Mouse (Mus musculus) embryonic stem cell, embryonic (primary cell): Measurements from ENCODE around the gene Ppm1h.

Experiments
- CTCF ChIA-PET, 4 experiments: fragments of 300-600 bp in 2 of 4; fragments of 350-600 bp in 2 of 4; sonication (Branson Sonifier 250); formaldehyde crosslinking; loops; one replicate each; lab custom pipeline; 2022; ENCODE audit warnings: inconsistent platforms in 2 of 4; lab: Charles Lee
- POLR2A ChIA-PET, 4 experiments: fragments of 300-600 bp in 2 of 4; fragments of 350-600 bp in 2 of 4; sonication (Branson Sonifier 250); formaldehyde crosslinking; loops; one replicate each; lab custom pipeline; 2022; ENCODE audit warnings: antibody characterized with exemption in 4 of 4, inconsistent platforms in 1 of 4; lab: Charles Lee

Gene Ppm1h

GRCm38 (mm10) chr10:122757727-122758126, 79.2 kb downstream of the Ppm1h start:
- POLR2A ChIA-PET, result interaction anchor here in 2 of 4 experiments (0.6 to 2.7 kb wide), 5 partner anchors 11 to 227 kb away, joined by 3 to 7 read pairs (median 5); partner anchors contain the start of gene Ppm1h (in 1 of the 2)
- CTCF ChIA-PET, result interaction anchor here in 2 of 4 experiments (0.7 to 0.8 kb wide), 2 partner anchors 11 to 248 kb away, joined by 4 to 10 read pairs; no protein-coding TSS in a partner anchor

GRCm38 (mm10) chr10:122758346-122758745, 79.8 kb downstream of the Ppm1h start:
- CTCF ChIA-PET, result no interaction called here

GRCm38 (mm10) chr10:122759729-122760128, 81.2 kb downstream of the Ppm1h start:
- CTCF ChIA-PET, result interaction anchor here in 1 of 4 experiments (0.6 kb wide), 1 partner anchor 28 kb away, joined by 5 read pairs; no protein-coding TSS in a partner anchor
- POLR2A ChIA-PET, result no interaction called here

More at GRCm38 (mm10) chr10:122758346-122758745, 79.8 kb downstream of the Ppm1h start:
- POLR2A ChIA-PET, result interaction anchor here in 1 of 4 experiments (2.7 kb wide), 1 partner anchor 79 kb away, joined by 7 read pairs; the partner anchor contains the start of gene Ppm1h

GRCm38 (mm10) chr10:122760469-122761307, 82.1 kb downstream of the Ppm1h start:
- POLR2A ChIA-PET, result no interaction called here
- CTCF ChIA-PET, result no interaction called here

GRCm38 (mm10) chr10:122762772-122763511, 84.4 kb downstream of the Ppm1h start:
- CTCF ChIA-PET, result interaction anchor here in 2 of 4 experiments (0.6 kb wide), 2 partner anchors 41 to 1013 kb away, joined by 3 to 6 read pairs; no protein-coding TSS in a partner anchor
- POLR2A ChIA-PET, result interaction anchor here in 2 of 4 experiments (0.7 to 1.3 kb wide), 2 partner anchors 84 to 249 kb away, joined by 3 to 5 read pairs; partner anchors contain the start of gene Ppm1h (in 1 of the 2)

- ChIA-PET POLR2A (interaction anchor here in 1 of 4 experiments (1.3 kb wide), 1 partner anchor 85 kb away, joined by 3 read pairs; the partner anchor contains the start of gene Ppm1h), CTCF (interaction anchor here in 1 of 4 experiments (0.6 kb wide), 1 partner anchor 40 kb away, joined by 6 read pairs; no protein-coding TSS in a partner anchor)
Observed at GRCm38 (mm10) chr10:122763596-122763995, 85.0 kb downstream of the Ppm1h start.

GRCm38 (mm10) chr10:122764653-122765052, 86.1 kb downstream of the Ppm1h start:
- ChIA-PET POLR2A (no interaction called here), CTCF (no interaction called here)

- ChIA-PET POLR2A (no interaction called here), CTCF (no interaction called here)
Observed at GRCm38 (mm10) chr10:122765521-122765920, 87.0 kb downstream of the Ppm1h start.

- ChIA-PET CTCF (interaction anchor here in 1 of 4 experiments (0.5 kb wide), 1 partner anchor 222 kb away, joined by 5 read pairs; no protein-coding TSS in a partner anchor), POLR2A (no interaction called here)
Observed at GRCm38 (mm10) chr10:122765992-122766391, 87.4 kb downstream of the Ppm1h start.

- ChIA-PET CTCF (interaction anchor here in 2 of 4 experiments (0.5 to 0.8 kb wide), 2 partner anchors 11 to 224 kb away, joined by 3 to 10 read pairs; no protein-coding TSS in a partner anchor), POLR2A (interaction anchor here in 1 of 4 experiments (1.2 to 1.6 kb wide), 2 partner anchors 11 to 14 kb away, joined by 3 to 5 read pairs; no protein-coding TSS in a partner anchor)
Observed at GRCm38 (mm10) chr10:122768204-122768892, 89.8 kb downstream of the Ppm1h start.

- CTCF ChIA-PET, result interaction anchor here in 1 of 4 experiments (0.8 kb wide), 1 partner anchor 225 kb away, joined by 3 read pairs; no protein-coding TSS in a partner anchor
- POLR2A ChIA-PET, result interaction anchor here in 1 of 4 experiments (1.2 to 1.6 kb wide), 3 partner anchors 12 to 14 kb away, joined by 3 to 5 read pairs (median 3); no protein-coding TSS in a partner anchor
Observed at GRCm38 (mm10) chr10:122768893-122769341, 90.4 kb downstream of the Ppm1h start.

GRCm38 (mm10) chr10:122770337-122770736, 91.8 kb downstream of the Ppm1h start:
- ChIA-PET POLR2A (interaction anchor here in 1 of 4 experiments (1.3 kb wide), 1 partner anchor 10 kb away, joined by 3 read pairs; no protein-coding TSS in a partner anchor), CTCF (no interaction called here)

- POLR2A ChIA-PET, result interaction anchor here in 1 of 4 experiments (1.3 kb wide), 1 partner anchor 10 kb away, joined by 3 read pairs; no protein-coding TSS in a partner anchor
- CTCF ChIA-PET, result interaction anchor here in 1 of 4 experiments (0.5 kb wide), 1 partner anchor 665 kb away, joined by 4 read pairs; no protein-coding TSS in a partner anchor
Observed at GRCm38 (mm10) chr10:122770987-122771386, 92.4 kb downstream of the Ppm1h start.

- ChIA-PET POLR2A (no interaction called here), CTCF (interaction anchor here in 1 of 4 experiments (1.2 kb wide), 1 partner anchor 19 kb away, joined by 3 read pairs; no protein-coding TSS in a partner anchor)
Observed at GRCm38 (mm10) chr10:122774169-122774568, 95.6 kb downstream of the Ppm1h start.

- ChIA-PET POLR2A (no interaction called here), CTCF (no interaction called here)
Observed at GRCm38 (mm10) chr10:122777436-122777835, 98.9 kb downstream of the Ppm1h start.

GRCm38 (mm10) chr10:122777939-122778655, 99.5 kb downstream of the Ppm1h start:
- POLR2A ChIA-PET, result no interaction called here
- CTCF ChIA-PET, result no interaction called here

GRCm38 (mm10) chr10:122779351-122779750, 100.8 kb downstream of the Ppm1h start:
- CTCF ChIA-PET, result no interaction called here
- POLR2A ChIA-PET, result interaction anchor here in 1 of 4 experiments (0.7 kb wide), 1 partner anchor 294 kb away, joined by 3 read pairs; no protein-coding TSS in a partner anchor
